8 mouse cellular contexts compared by ENCODE assay signal in genomic region chr11:69395634-69396373, GRCm38 (mm10). TPM values are rescaled to one million over a fixed set of nuclear protein-coding genes. Genes with fewer than 3 reads are reported as not detected.
DNase-seq lines count a peak whose midpoint lies in the region; ATAC-seq lines count a peak whose summit lies in the region.

No protein-coding gene starts in this region.

- H3K9ac ChIP-seq in intestine, embryonic 14.5 days (ENCODE audit: low read length): peak overlapping the region; percentile 96

- no peaks in the 10 kb centered on the region for H3K27me3 ChIP-seq in intestine, embryonic 14.5 days (replicated peaks; ENCODE audit: control insufficient read depth, insufficient read depth, low read length)

- H3K4me1 ChIP-seq in intestine, embryonic 14.5 days (replicated peaks; ENCODE audit: control insufficient read depth, insufficient read depth, low read length): peaks cover 24% of the 10 kb centered on the region

- peak; percentile 99 for DNase-seq in adipocyte (ENCODE audit: low spot score)
- DNase-seq in embryo, embryonic 10.5 days (ENCODE audit: low spot score): peak; percentile 99
- DNase-seq in gastrocnemius, postnatal 14 days: peak; percentile 95
- DNase-seq in intestine, embryonic 14.5 days (ENCODE audit: low spot score): peak; percentile 99
- peak; percentile 97 to 98 for DNase-seq in left cerebral cortex, postnatal 14 days (ENCODE audit: low spot score in 2 of 2)
- DNase-seq in mesoderm, embryonic 11.5 days (ENCODE audit: low read depth, low spot score): peak; percentile 99
- DNase-seq in right cerebral cortex, postnatal 36 days (ENCODE audit: low spot score in 2 of 2): peak; percentile 94 to 97
- peak; percentile 99 for DNase-seq in yolk sac, embryonic 10.5 days (ENCODE audit: low spot score)

- intact Hi-C loops in gastrocnemius, postnatal 14 days (cut with DNase I; ENCODE audit: low total_unique reads): no loop called here
- intact Hi-C loops in left cerebral cortex, postnatal 14 days (cut with DNase I): loop anchor here (5.0 kb wide), 1 partner anchor 36 kb away; no protein-coding TSS in a partner anchor

- no peaks in the 10 kb centered on the region for H3K9me3 ChIP-seq in intestine, embryonic 14.5 days (ENCODE audit: control insufficient read depth, low read length)

- peak; percentile 83 for ATAC-seq in intestine, embryonic 14.5 days (replicated peaks; ENCODE audit: low FRiP score, low TSS enrichment, low read depth)

- H3K36me3 ChIP-seq in intestine, embryonic 14.5 days (ENCODE audit: control insufficient read depth, insufficient read depth, low read length): peaks cover 16% of the 10 kb centered on the region

- peak overlapping the region; percentile 72 for H3K4me2 ChIP-seq in intestine, embryonic 14.5 days (ENCODE audit: low read length)

- WGBS in intestine, embryonic 14.5 days: under 1% methylated on average over 45 of the region's 48 CpGs

- H3K4me3 ChIP-seq in intestine, embryonic 14.5 days (ENCODE audit: low read depth, low read length): peak overlapping the region; percentile 70

- H3K27ac ChIP-seq in intestine, embryonic 14.5 days (ENCODE audit: low read depth): peak overlapping the region; percentile 97

RNA-seq across cellular contexts. Expression of gene Cyb5d1, which starts 0.4 kb away (rescaled TPM):
- 10 to 100 TPM; 19.0 to 20.7 TPM for total RNA-seq in gastrocnemius, postnatal 14 days (2021)
- 23.3 and 23.8 TPM in 2 replicates for polyA plus RNA-seq in intestine, embryonic 14.5 days (2014; fragmentation: Nextera tagmentation; extraction: Ambion mirVana)
- 10 to 100 TPM; 36.8 to 42.0 TPM for total RNA-seq in left cerebral cortex, postnatal 14 days (2021)

RNA-seq across cellular contexts. Expression of gene Naa38, which starts 0.5 kb away (rescaled TPM):
- total RNA-seq in gastrocnemius, postnatal 14 days (2021): 10 to 100 TPM; 79.5 to 87.9 TPM
- polyA plus RNA-seq in intestine, embryonic 14.5 days (2014; fragmentation: Nextera tagmentation; extraction: Ambion mirVana): 184 and 197 TPM in 2 replicates
- 100 to 1,000 TPM in 1 of 2 experiments, 10 to 100 TPM in 1; 92.0 to 106 TPM for total RNA-seq in left cerebral cortex, postnatal 14 days (2021)

RNA-seq across cellular contexts. Expression of gene Tmem88, which starts 2.2 kb away (rescaled TPM):
- 10 to 100 TPM; 12.8 to 15.2 TPM for total RNA-seq in gastrocnemius, postnatal 14 days (2021)
- 34.8 and 38.4 TPM in 2 replicates for polyA plus RNA-seq in intestine, embryonic 14.5 days (2014; fragmentation: Nextera tagmentation; extraction: Ambion mirVana)
- 1 to 10 TPM; 2.6 to 2.9 TPM for total RNA-seq in left cerebral cortex, postnatal 14 days (2021)

RNA-seq across cellular contexts. Expression of gene Kdm6b, which starts 17.7 kb away (rescaled TPM):
- 10 to 100 TPM; 30.3 to 31.4 TPM for total RNA-seq in gastrocnemius, postnatal 14 days (2021)
- 29.1 and 29.6 TPM in 2 replicates for polyA plus RNA-seq in intestine, embryonic 14.5 days (2014; fragmentation: Nextera tagmentation; extraction: Ambion mirVana)
- 10 to 100 TPM; 33.0 to 33.3 TPM for total RNA-seq in left cerebral cortex, postnatal 14 days (2021)

RNA-seq across cellular contexts. Expression of gene Chd3, which starts 26.6 kb away (rescaled TPM):
- 10 to 100 TPM; 25.5 to 28.7 TPM for total RNA-seq in gastrocnemius, postnatal 14 days (2021)
- polyA plus RNA-seq in intestine, embryonic 14.5 days (2014; fragmentation: Nextera tagmentation; extraction: Ambion mirVana): 52.4 and 62.3 TPM in 2 replicates
- 100 to 1,000 TPM; 531 to 563 TPM for total RNA-seq in left cerebral cortex, postnatal 14 days (2021)

Comparison
In these comparisons a context has a peak if more than half of its experiments do, and no peak if none do; other contexts are left out.
1. Peak in every context shown above with its lines: DNase-seq, ATAC-seq, H3K4me3 ChIP-seq and H3K27ac ChIP-seq.